Mouse (Mus musculus) stomach, postnatal 0 days (tissue): ENCODE measurements around the gene Zfp148. TPM values are rescaled to one million over a fixed set of nuclear protein-coding genes. Genes with fewer than 3 reads are reported as not detected.
A peak's percentile ranks its signal among the peaks of the same experiment; 100 is the strongest.

Experiments used
- ATAC-seq: fragments of 200-750 bp; cut with Nextera tagmentation; 2 replicates; pipeline ENCODE4 v1.8.0; 2017; ENCODE audit not compliant: low FRiP score, low TSS enrichment
- DNase-seq: peaks from one replicate; pipeline ENCODE4 v3.0.0-alpha.2; 2016; ENCODE audit warnings: low spot score
- H3K27ac ChIP-seq: fragments of 300-500 bp; sonication (generic); replicated peaks from 2 replicates; pipeline ENCODE4 v1.5.1; 2014; ENCODE audit warnings: mild to moderate bottlenecking, control low read depth
- H3K27me3 ChIP-seq: fragments of 300-500 bp; sonication (generic); 2 replicates; pipeline ENCODE4 v1.6.1; 2014; ENCODE audit warnings: low read length; ENCODE audit not compliant: control insufficient read depth, insufficient read depth
- H3K36me3 ChIP-seq: fragments of 300-500 bp; sonication (generic); 2 replicates; pipeline ENCODE4 v1.6.1; 2014; ENCODE audit warnings: low read length, mixed read lengths; ENCODE audit not compliant: control insufficient read depth, insufficient read depth
- H3K4me1 ChIP-seq: fragments of 300-500 bp; sonication (generic); replicated peaks from 2 replicates; pipeline ENCODE4 v1.6.1; 2014; ENCODE audit warnings: antibody characterized with exemption; ENCODE audit not compliant: control insufficient read depth, insufficient read depth
- H3K4me2 ChIP-seq: fragments of 300-500 bp; sonication (generic); replicated peaks from 2 replicates; pipeline ENCODE4 v1.6.1; 2014; ENCODE audit warnings: low read depth, mild to moderate bottlenecking, control low read depth, moderate library complexity
- H3K4me3 ChIP-seq: fragments of 300-500 bp; sonication (generic); 2 replicates; pipeline ENCODE4 v1.5.1; 2014; ENCODE audit warnings: low read depth, low read length, control low read depth
- H3K9ac ChIP-seq: fragments of 300-500 bp; sonication (generic); 2 replicates; pipeline ENCODE4 v1.6.1; 2014; ENCODE audit warnings: mild to moderate bottlenecking, low read length, control low read depth, mixed read lengths
- H3K9me3 ChIP-seq: fragments of 300-500 bp; sonication (generic); 2 replicates; pipeline ENCODE4 v1.6.1; 2016; ENCODE audit warnings: low read length; ENCODE audit not compliant: control insufficient read depth
- CTCF ChIP-seq: IDR thresholded peaks from 2 replicates; pipeline ENCODE4 v1.5.1; 2016; ENCODE audit warnings: antibody characterized with exemption, low read depth, mild to moderate bottlenecking, moderate library complexity
- EP300 ChIP-seq: optimal IDR thresholded peaks from 2 replicates; pipeline ENCODE3; 2016; ENCODE audit warnings: antibody characterized with exemption
- WGBS: fragments of 180-500 bp; shearing (Covaris S2); extraction: QIAGEN DNeasy Blood & Tissue Kit; methylation state at CpG from one replicate; pipeline ENCODE4 v1.1.7; 2014; 5-methylcytosine and 5-hydroxymethylcytosine counted together
- polyA plus RNA-seq: library from polyadenylated mRNA; unstranded; fragments of >200 nt; fragmentation: Nextera tagmentation; extraction: Ambion mirVana; gene quantifications from 2 replicates; pipeline ENCODE4 v1.2.1, GENCODE M21; 2015

The Zfp148 gene
- polyA plus RNA-seq, 1 experiment from 2014 or later = 25.1 TPM

DNA sequence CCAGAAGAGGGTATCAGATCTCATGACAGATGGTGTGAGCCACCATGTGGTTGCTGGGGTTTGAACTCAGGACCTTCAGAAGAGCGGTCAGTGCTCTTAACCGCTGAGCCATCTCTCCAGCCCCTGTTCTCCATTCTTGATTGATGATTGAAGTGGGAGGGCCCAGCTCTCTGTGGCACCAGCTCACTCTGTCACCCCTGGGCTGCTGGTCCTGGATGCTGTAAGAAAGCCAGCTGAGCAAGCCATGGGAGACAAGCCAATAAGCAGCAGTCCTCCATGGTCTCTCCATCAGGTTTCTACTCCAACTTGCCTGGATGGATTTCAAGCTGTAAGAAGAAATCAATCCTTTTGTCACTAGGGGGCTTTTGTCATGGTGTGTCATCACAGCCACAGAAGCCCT is 7.3 kb upstream of the Zfp148 start:
- ATAC-seq (no peak), DNase-seq (no peak)
- no peaks in the 10 kb centered on the region for H3K36me3 ChIP-seq
- no peak overlapping the region for H3K4me3 ChIP-seq
- no peaks in the 10 kb centered on the region for H3K9me3 ChIP-seq
- no peak for TF ChIP-seq CTCF
- no peak for TF ChIP-seq EP300
- H3K9ac ChIP-seq = no peak overlapping the region
- H3K27ac ChIP-seq = no peak overlapping the region
- no peaks in the 10 kb centered on the region for H3K4me1 ChIP-seq
- H3K27me3 ChIP-seq = no peaks in the 10 kb centered on the region
- 91% methylated on average over 2 of the region's 2 CpGs for WGBS
- no peak overlapping the region for H3K4me2 ChIP-seq

DNA sequence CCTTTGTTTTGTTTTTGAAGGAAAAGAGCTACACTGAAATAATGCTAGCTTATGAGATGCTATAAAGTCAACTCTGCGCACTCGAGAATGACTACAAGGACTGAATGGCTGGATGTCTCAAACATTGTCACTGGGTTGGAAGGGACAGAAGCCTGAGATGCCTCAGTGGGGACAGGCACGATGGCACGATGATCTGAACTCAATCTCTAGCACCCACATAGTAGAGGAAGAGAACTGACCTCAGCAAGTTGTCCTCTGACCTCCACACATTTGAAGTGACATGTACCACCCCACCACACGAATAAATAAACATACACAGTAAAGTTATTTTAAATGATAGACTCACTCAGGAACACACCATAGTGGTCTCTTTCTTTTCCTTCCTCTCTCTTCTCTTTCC is 4.4 kb upstream of the Zfp148 start:
- Histone ChIP-seq H3K4me1 (no peaks in the 10 kb centered on the region; the same call in 1 of the 2 replicates), H3K27me3 (no peaks in the 10 kb centered on the region), H3K4me2 (no peak overlapping the region), H3K27ac (no peak overlapping the region), H3K36me3 (no peaks in the 10 kb centered on the region), H3K9me3 (no peaks in the 10 kb centered on the region), H3K4me3 (no peak overlapping the region), H3K9ac (no peak overlapping the region)
- TF ChIP-seq EP300 = no peak
- TF ChIP-seq CTCF = no peak
- DNase-seq (no peak), ATAC-seq (no peak)
- WGBS = 68% methylated on average over 5 of the region's 5 CpGs

DNA sequence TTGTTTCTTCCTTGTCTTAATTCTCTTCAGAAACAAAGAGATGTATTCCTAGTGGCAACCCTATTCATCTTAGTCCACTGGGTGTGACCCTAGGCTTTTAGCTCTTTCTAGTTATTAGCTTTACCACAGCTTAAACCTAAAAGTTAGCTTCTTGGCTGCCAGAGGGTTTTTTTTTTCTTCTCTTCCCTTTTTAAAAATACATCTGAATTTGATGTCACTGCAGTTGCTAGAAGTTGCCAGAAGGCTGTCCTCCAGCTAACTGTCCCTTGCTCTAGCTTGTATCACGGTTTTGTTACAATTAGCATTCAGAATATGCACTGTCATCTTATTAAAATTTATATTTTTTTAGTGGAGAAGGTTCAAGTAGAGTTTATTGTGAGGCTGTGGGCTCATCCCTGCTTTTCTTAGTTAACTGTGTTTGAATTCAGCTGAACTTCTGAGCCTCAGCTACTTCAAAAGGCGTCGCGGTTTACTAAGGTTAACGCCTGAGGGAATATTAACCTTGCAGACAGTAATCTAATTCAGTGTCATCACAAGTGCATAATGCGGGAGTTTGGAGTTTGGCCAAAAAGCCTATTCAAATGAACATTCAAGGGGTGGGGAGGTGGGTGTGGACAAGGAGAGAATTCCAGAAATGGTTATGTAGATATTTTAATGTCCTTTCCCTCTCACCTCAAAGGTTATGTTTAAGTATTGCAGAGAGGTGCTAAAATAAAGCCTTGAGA is 1.3 kb upstream of the Zfp148 start:
- DNase-seq = no peak
- TF ChIP-seq CTCF (peak; percentile 14; the same call in 1 of the 2 replicates), EP300 (no peak)
- Histone ChIP-seq H3K27me3 (no peaks in the 10 kb centered on the region), H3K4me2 (peak overlapping the region; percentile 82), H3K9ac (no peak overlapping the region), H3K27ac (peak overlapping the region; percentile 97; the same call in 1 of the 2 replicates), H3K4me3 (0 out of 2 replicates have a peak overlapping the region, but pooled peaks have one; percentile 82), H3K36me3 (no peaks in the 10 kb centered on the region), H3K9me3 (no peaks in the 10 kb centered on the region), H3K4me1 (no peaks in the 10 kb centered on the region; the same call in 1 of the 2 replicates)
- ATAC-seq = no peak
- WGBS = 38% methylated on average over 6 of the region's 6 CpGs

DNA sequence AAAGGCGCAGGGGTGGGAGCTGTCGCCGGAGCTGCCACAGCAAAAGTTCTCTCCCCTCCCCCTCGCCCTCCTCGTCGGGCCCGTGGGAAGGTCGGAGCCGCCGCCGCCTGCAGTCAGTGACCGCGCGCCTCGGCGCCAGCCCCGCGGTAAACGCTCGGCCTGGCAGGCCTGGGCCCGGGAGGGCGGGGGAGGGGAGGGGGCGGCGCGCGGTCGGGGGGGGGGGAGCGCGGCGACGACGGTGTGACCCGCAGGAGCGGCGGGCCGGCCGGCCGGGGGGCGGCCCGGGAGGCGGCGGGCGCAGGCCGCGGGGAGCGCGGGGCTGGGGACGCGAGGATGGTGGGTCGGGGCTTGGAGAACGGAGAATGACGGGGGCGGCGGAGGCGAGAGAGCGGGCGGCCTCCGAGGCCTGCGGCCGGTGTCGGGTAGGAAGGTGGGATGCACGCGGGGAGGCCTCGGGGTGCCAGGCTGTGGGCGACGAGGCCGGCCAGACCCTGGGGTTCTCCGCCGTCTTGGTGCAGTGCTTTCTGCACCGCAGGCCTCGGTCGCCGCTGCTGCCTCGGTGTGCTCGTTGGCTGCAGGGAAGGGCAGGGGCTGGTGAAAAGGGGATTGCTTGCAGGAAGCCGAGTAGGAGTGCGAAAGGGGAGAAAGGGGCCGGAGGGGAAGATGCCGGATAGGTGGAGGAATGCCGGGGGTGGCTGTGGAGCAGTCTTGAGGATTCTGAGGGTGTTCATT is 412 bp downstream of the Zfp148 start:
- TF ChIP-seq CTCF = no peak
- no peak for TF ChIP-seq EP300
- no peaks in the 10 kb centered on the region; the same call in 1 of the 2 replicates for H3K4me1 ChIP-seq
- H3K9ac ChIP-seq = peak overlapping the region; percentile 99
- peak overlapping the region; percentile 82 for H3K4me3 ChIP-seq
- H3K27ac ChIP-seq = peak overlapping the region; percentile 97
- ATAC-seq (peak; percentile 82), DNase-seq (peak; percentile 68)
- no peaks in the 10 kb centered on the region for H3K27me3 ChIP-seq
- no peaks in the 10 kb centered on the region for H3K9me3 ChIP-seq
- no peaks in the 10 kb centered on the region for H3K36me3 ChIP-seq
- peak overlapping the region; percentile 82 for H3K4me2 ChIP-seq
- 1% methylated on average over 29 of the region's 80 CpGs for WGBS

DNA sequence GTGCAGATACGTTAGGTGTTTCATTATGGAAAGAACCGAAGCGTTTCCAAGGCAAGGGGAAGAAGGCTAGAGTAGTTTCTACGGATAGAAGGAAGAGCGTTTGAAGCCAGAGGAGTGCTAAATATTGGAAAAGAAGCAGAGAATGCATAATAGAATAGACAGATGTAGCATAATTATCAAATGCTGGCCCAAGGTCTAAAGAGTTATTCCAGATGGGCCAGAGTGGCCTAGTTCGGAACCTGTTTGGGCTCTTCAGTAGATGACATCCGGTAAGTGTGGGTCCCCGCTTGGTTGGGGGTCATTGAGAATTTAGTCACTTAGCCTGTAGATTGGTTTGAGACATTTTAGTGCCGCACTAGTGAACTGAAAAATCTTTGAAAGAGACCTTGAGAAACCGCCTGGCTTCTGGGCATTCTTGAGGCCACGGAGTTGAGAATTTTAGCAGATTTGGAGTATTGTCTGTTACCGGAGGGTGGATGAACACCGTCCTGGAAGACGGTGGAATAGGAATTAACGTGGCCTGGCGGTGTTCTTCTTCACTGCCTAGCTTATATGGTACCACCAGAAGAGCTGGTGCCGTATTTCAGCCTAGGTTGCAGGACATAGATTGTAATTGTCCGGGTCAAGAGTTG is 1.1 kb downstream of the Zfp148 start:
- Histone ChIP-seq H3K27me3 (no peaks in the 10 kb centered on the region), H3K4me2 (peak overlapping the region; percentile 82), H3K9me3 (no peaks in the 10 kb centered on the region), H3K9ac (peak overlapping the region; percentile 99), H3K4me3 (peak overlapping the region; percentile 82), H3K27ac (peak overlapping the region; percentile 97), H3K4me1 (no peaks in the 10 kb centered on the region; the same call in 1 of the 2 replicates), H3K36me3 (no peaks in the 10 kb centered on the region)
- 1% methylated on average over 18 of the region's 18 CpGs for WGBS
- no peak for ATAC-seq
- no peak for DNase-seq
- TF ChIP-seq CTCF = no peak
- no peak for TF ChIP-seq EP300
